In the genomic region with DNA sequence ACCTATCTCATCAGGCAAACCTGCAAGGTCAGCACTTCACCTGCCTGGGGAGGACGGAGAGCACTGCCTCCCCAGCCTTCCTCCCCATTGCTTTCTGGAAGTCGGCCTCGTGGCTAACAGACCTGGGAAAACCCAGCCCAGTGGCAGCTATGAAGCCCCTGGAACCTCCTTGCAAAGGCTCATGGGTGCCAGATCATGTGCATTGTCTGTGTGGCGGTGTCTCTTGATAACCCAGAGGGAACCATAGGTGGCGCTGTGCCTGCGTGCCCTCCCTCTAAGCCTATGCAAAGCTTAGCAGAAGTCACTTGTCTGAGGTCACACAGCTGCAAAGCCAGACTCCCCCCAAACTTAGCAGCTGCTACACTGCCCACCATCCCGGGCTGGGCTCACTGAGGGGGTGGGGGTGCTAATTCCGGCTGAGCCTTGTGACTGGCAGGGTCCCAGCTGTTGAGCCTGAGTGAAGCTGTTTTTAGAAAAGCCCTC, we compare ENCODE assay signal across 8 mouse cellular contexts. TPM values are rescaled to one million over a fixed set of nuclear protein-coding genes. Genes with fewer than 3 reads are reported as not detected.
DNase-seq lines count a peak whose midpoint lies in the region; ATAC-seq lines count a peak whose summit lies in the region.

No protein-coding gene starts in this region.

- H3K9me3 ChIP-seq in embryonic facial prominence, embryonic 12.5 days: no peaks in the 10 kb centered on the region
- no peaks in the 10 kb centered on the region for H3K9me3 ChIP-seq in heart, embryonic 10.5 days
- H3K9me3 ChIP-seq in kidney, embryonic 15.5 days (replicated peaks): no peaks in the 10 kb centered on the region
- H3K9me3 ChIP-seq in midbrain, embryonic 16.5 days (replicated peaks; ENCODE audit: control insufficient read depth, low read length, poor library complexity, severe bottlenecking): no peaks in the 10 kb centered on the region

- no peaks in the 10 kb centered on the region for H3K36me3 ChIP-seq in embryonic facial prominence, embryonic 12.5 days
- H3K36me3 ChIP-seq in heart, embryonic 10.5 days: peaks cover 12% of the 10 kb centered on the region; the same call in 1 of the 2 replicates
- H3K36me3 ChIP-seq in kidney, embryonic 15.5 days: no peaks in the 10 kb centered on the region
- H3K36me3 ChIP-seq in midbrain, embryonic 16.5 days (ENCODE audit: control insufficient read depth, insufficient read depth, low read length): no peaks in the 10 kb centered on the region
- no peaks in the 10 kb centered on the region for H3K36me3 ChIP-seq in splenic B cell, adult 2 months (ENCODE audit: control insufficient read depth, insufficient read depth, low read length, poor library complexity, severe bottlenecking)

- WGBS in embryonic facial prominence, embryonic 12.5 days: 15% methylated on average over 8 of the region's 8 CpGs
- WGBS in heart, embryonic 10.5 days: 6% methylated on average over 8 of the region's 8 CpGs
- WGBS in kidney, embryonic 15.5 days: 22% methylated on average over 8 of the region's 8 CpGs
- 12% methylated on average over 8 of the region's 8 CpGs for WGBS in midbrain, embryonic 16.5 days

- peak; percentile 71 for ATAC-seq in embryonic facial prominence, embryonic 12.5 days (ENCODE audit: insufficient number of reproducible peaks, insufficient read depth, low FRiP score, low TSS enrichment)
- peak; percentile 22 for ATAC-seq in kidney, embryonic 15.5 days (replicated peaks; ENCODE audit: low FRiP score)
- 0 out of 2 replicates have a peak, but pooled peaks have one; percentile 38 for ATAC-seq in midbrain, embryonic 16.5 days

- H3K9ac ChIP-seq in embryonic facial prominence, embryonic 12.5 days: no peak overlapping the region
- H3K9ac ChIP-seq in kidney, embryonic 15.5 days: no peak overlapping the region
- no peak overlapping the region for H3K9ac ChIP-seq in midbrain, embryonic 16.5 days (ENCODE audit: low read depth, low read length)

- no peak overlapping the region for H3K27ac ChIP-seq in embryonic facial prominence, embryonic 12.5 days
- H3K27ac ChIP-seq in heart, embryonic 10.5 days: peak overlapping the region; percentile 92
- H3K27ac ChIP-seq in kidney, embryonic 15.5 days: peak overlapping the region; percentile 14; the same call in 1 of the 2 replicates
- H3K27ac ChIP-seq in midbrain, embryonic 16.5 days (ENCODE audit: low read length): no peak overlapping the region

- H3K4me3 ChIP-seq in embryonic facial prominence, embryonic 12.5 days: no peak overlapping the region
- H3K4me3 ChIP-seq in heart, embryonic 10.5 days: peak overlapping the region; percentile 71
- no peak overlapping the region for H3K4me3 ChIP-seq in kidney, embryonic 15.5 days (replicated peaks)
- H3K4me3 ChIP-seq in midbrain, embryonic 16.5 days (ENCODE audit: low read depth, low read length): no peak overlapping the region

- DNase-seq in urinary bladder, postnatal 14 days (ENCODE audit: low spot score): peak; percentile 66
- DNase-seq in urinary bladder, adult 2 months (ENCODE audit: low spot score): no peak
- peak; percentile 95 for DNase-seq in heart, embryonic 10.5 days (ENCODE audit: low spot score)
- DNase-seq in liver: peak; percentile 68
- peak; percentile 93 for DNase-seq in splenic B cell, adult 2 months (ENCODE audit: low read depth, low spot score)

- H3K4me1 ChIP-seq in embryonic facial prominence, embryonic 12.5 days: peaks cover 21% of the 10 kb centered on the region
- peaks cover 79% of the 10 kb centered on the region for H3K4me1 ChIP-seq in heart, embryonic 10.5 days
- H3K4me1 ChIP-seq in kidney, embryonic 15.5 days: peaks cover 35% of the 10 kb centered on the region
- peaks cover 9% of the 10 kb centered on the region; the same call in 1 of the 2 replicates for H3K4me1 ChIP-seq in midbrain, embryonic 16.5 days (ENCODE audit: control insufficient read depth, insufficient read depth, low read length)

- H3K27me3 ChIP-seq in embryonic facial prominence, embryonic 12.5 days: peaks cover 47% of the 10 kb centered on the region
- H3K27me3 ChIP-seq in heart, embryonic 10.5 days (ENCODE audit: insufficient read depth, poor library complexity, severe bottlenecking): peaks cover 29% of the 10 kb centered on the region; the same call in 1 of the 2 replicates
- peaks cover 37% of the 10 kb centered on the region for H3K27me3 ChIP-seq in kidney, embryonic 15.5 days
- peaks cover 11% of the 10 kb centered on the region for H3K27me3 ChIP-seq in midbrain, embryonic 16.5 days (ENCODE audit: control insufficient read depth, insufficient read depth, low read depth, low read length)
- H3K27me3 ChIP-seq in splenic B cell, adult 2 months (ENCODE audit: control insufficient read depth, insufficient read depth, low read length, poor library complexity, severe bottlenecking): no peaks in the 10 kb centered on the region

- H3K4me2 ChIP-seq in embryonic facial prominence, embryonic 12.5 days (replicated peaks): no peak overlapping the region
- no peak overlapping the region for H3K4me2 ChIP-seq in kidney, embryonic 15.5 days
- H3K4me2 ChIP-seq in midbrain, embryonic 16.5 days (ENCODE audit: low read length): no peak overlapping the region

RNA-seq across cellular contexts. Expression of a gene that starts 1.9 kb away (rescaled TPM):
- polyA plus RNA-seq in urinary bladder, adult 2 months (2012; rRNA removed): 19.5 and 26.9 TPM in 2 replicates
- polyA plus RNA-seq in embryonic facial prominence, embryonic 12.5 days (2016; fragmentation: Nextera tagmentation; extraction: Ambion mirVana): 5.0 and 6.6 TPM in 2 replicates
- 57.2 and 99.3 TPM in 2 replicates for polyA plus RNA-seq in heart, embryonic 10.5 days (2016; fragmentation: Nextera tagmentation; extraction: Ambion mirVana)
- polyA plus RNA-seq in kidney, embryonic 15.5 days (2015; fragmentation: Nextera tagmentation; extraction: Ambion mirVana): 11.6 and 12.4 TPM in 2 replicates
- polyA plus RNA-seq in midbrain, embryonic 16.5 days (2015; fragmentation: Nextera tagmentation; extraction: Ambion mirVana): 4.0 and 4.2 TPM in 2 replicates

RNA-seq across cellular contexts. Expression of a gene that starts 26.5 kb away (rescaled TPM):
- polyA plus RNA-seq in urinary bladder, adult 2 months (2012; rRNA removed): 62.6 and 71.8 TPM in 2 replicates
- polyA plus RNA-seq in embryonic facial prominence, embryonic 12.5 days (2016; fragmentation: Nextera tagmentation; extraction: Ambion mirVana): 205 and 218 TPM in 2 replicates
- polyA plus RNA-seq in heart, embryonic 10.5 days (2016; fragmentation: Nextera tagmentation; extraction: Ambion mirVana): 175 and 207 TPM in 2 replicates
- 255 and 266 TPM in 2 replicates for polyA plus RNA-seq in kidney, embryonic 15.5 days (2015; fragmentation: Nextera tagmentation; extraction: Ambion mirVana)
- polyA plus RNA-seq in midbrain, embryonic 16.5 days (2015; fragmentation: Nextera tagmentation; extraction: Ambion mirVana): 41.7 and 44.1 TPM in 2 replicates

RNA-seq across cellular contexts. Expression of a gene that starts 29.4 kb away (rescaled TPM):
- polyA plus RNA-seq in urinary bladder, adult 2 months (2012; rRNA removed): 37.4 and 52.8 TPM in 2 replicates
- 2.9 and 3.1 TPM in 2 replicates for polyA plus RNA-seq in embryonic facial prominence, embryonic 12.5 days (2016; fragmentation: Nextera tagmentation; extraction: Ambion mirVana)
- polyA plus RNA-seq in heart, embryonic 10.5 days (2016; fragmentation: Nextera tagmentation; extraction: Ambion mirVana): 3.5 and 5.6 TPM in 2 replicates
- 3.8 and 4.8 TPM in 2 replicates for polyA plus RNA-seq in kidney, embryonic 15.5 days (2015; fragmentation: Nextera tagmentation; extraction: Ambion mirVana)
- polyA plus RNA-seq in midbrain, embryonic 16.5 days (2015; fragmentation: Nextera tagmentation; extraction: Ambion mirVana): 0.53 and 0.67 TPM in 2 replicates

RNA-seq across cellular contexts. Expression of a gene that starts 56.7 kb away (rescaled TPM):
- polyA plus RNA-seq in urinary bladder, adult 2 months (2012; rRNA removed): 149 and 150 TPM in 2 replicates
- polyA plus RNA-seq in embryonic facial prominence, embryonic 12.5 days (2016; fragmentation: Nextera tagmentation; extraction: Ambion mirVana): 98.8 and 153 TPM in 2 replicates
- 57.1 and 82.0 TPM in 2 replicates for polyA plus RNA-seq in heart, embryonic 10.5 days (2016; fragmentation: Nextera tagmentation; extraction: Ambion mirVana)
- 53.7 and 56.7 TPM in 2 replicates for polyA plus RNA-seq in kidney, embryonic 15.5 days (2015; fragmentation: Nextera tagmentation; extraction: Ambion mirVana)
- polyA plus RNA-seq in midbrain, embryonic 16.5 days (2015; fragmentation: Nextera tagmentation; extraction: Ambion mirVana): 58.7 and 60.4 TPM in 2 replicates

Comparison
In these comparisons a context has a peak if more than half of its experiments do, and no peak if none do; other contexts are left out.
1. H3K27ac ChIP-seq: peak in heart, embryonic 10.5 days (single experiment) and kidney, embryonic 15.5 days (single experiment); none in embryonic facial prominence, embryonic 12.5 days (single experiment) and midbrain, embryonic 16.5 days (single experiment).
2. Peak in every context shown above with its lines, with median percentiles within 50 percentile points of each other: ATAC-seq.